Mouse (Mus musculus): ENCODE data around the gene Grk5.

Grk5 gene

GRCm38 (mm10) chr19:61065011-61065410, 175.5 kb downstream of the Grk5 start:
- DNase-seq (ENCODE audit: low spot score): no peak

GRCm38 (mm10) chr19:61078622-61079021, 189.1 kb downstream of the Grk5 start:
- DNase-seq (ENCODE audit: low spot score): no peak

- no peak for DNase-seq (ENCODE audit: low spot score)
Observed at GRCm38 (mm10) chr19:61080251-61080749, 190.8 kb downstream of the Grk5 start.

GRCm38 (mm10) chr19:61083006-61083405, 193.5 kb downstream of the Grk5 start:
- no peak for DNase-seq (ENCODE audit: low spot score)

- DNase-seq (ENCODE audit: low spot score): peak; percentile 59
Observed at GRCm38 (mm10) chr19:61084149-61084940, 194.8 kb downstream of the Grk5 start.

- no peak for DNase-seq (ENCODE audit: low spot score)
Observed at GRCm38 (mm10) chr19:61085217-61085616, 195.7 kb downstream of the Grk5 start.

GRCm38 (mm10) chr19:61087781-61088180, 198.2 kb downstream of the Grk5 start:
- no peak for DNase-seq (ENCODE audit: low spot score)

- DNase-seq (ENCODE audit: low spot score): no peak
Observed at GRCm38 (mm10) chr19:61089001-61089400, 199.5 kb downstream of the Grk5 start.

GRCm38 (mm10) chr19:61090541-61090940, 201.0 kb downstream of the Grk5 start:
- DNase-seq (ENCODE audit: low spot score): no peak

- no peak for DNase-seq (ENCODE audit: low spot score)
Observed at GRCm38 (mm10) chr19:61096776-61097175, 207.2 kb downstream of the Grk5 start.

GRCm38 (mm10) chr19:61097764-61098163, 208.2 kb downstream of the Grk5 start:
- DNase-seq (ENCODE audit: low spot score): no peak

- DNase-seq (ENCODE audit: low spot score): no peak
Observed at GRCm38 (mm10) chr19:61110184-61110583, 220.6 kb downstream of the Grk5 start.

- no peak for DNase-seq (ENCODE audit: low spot score)
Observed at GRCm38 (mm10) chr19:61131096-61131495, 241.5 kb downstream of the Grk5 start.

- no peak for DNase-seq (ENCODE audit: low spot score)
Observed at GRCm38 (mm10) chr19:61138655-61139054, 249.1 kb downstream of the Grk5 start.

GRCm38 (mm10) chr19:61140342-61141206, 251.0 kb downstream of the Grk5 start, which contains the start of gene Zfp950:
Zfp950 (minus strand) TSS chr19:61140840.
- peak; percentile 16 for DNase-seq (ENCODE audit: low spot score)

GRCm38 (mm10) chr19:61141299-61141698, 251.8 kb downstream of the Grk5 start:
- no peak for DNase-seq (ENCODE audit: low spot score)

Measured in urinary bladder, postnatal 10 days (tissue).